Mouse (Mus musculus): ENCODE data around the gene Tmed2. TPM values are rescaled to one million over a fixed set of nuclear protein-coding genes. Genes with fewer than 3 reads are reported as not detected.
"Not testable (repeated sequence)": the region's sequence is repeated elsewhere in the genome, so short reads cannot be mapped to it uniquely, and the experiment has no call there.

Gene Tmed2
- polyA plus RNA-seq, 1 experiment, result 159 TPM

GRCm38 (mm10) chr5:124575467-124575866, 35.0 kb downstream of the Tmed2 start:
- no peak for DNase-seq (ENCODE audit: low read depth)

- DNase-seq (ENCODE audit: low read depth), result peak; percentile 41
These were observed 38.3 kb downstream of the Tmed2 start, which contains the start of the genes Eif2b1 and Gtf2h3 for GRCm38 (mm10) chr5:124578633-124579317. Gene Eif2b1 (minus strand): TSS chr5:124579131. Gene Gtf2h3 (plus strand): TSS chr5:124579140.

GRCm38 (mm10) chr5:124582515-124582914, 42.0 kb downstream of the Tmed2 start:
- no peak for DNase-seq (ENCODE audit: low read depth)

GRCm38 (mm10) chr5:124592768-124593167, 52.3 kb downstream of the Tmed2 start:
- no peak for DNase-seq (ENCODE audit: low read depth)

- DNase-seq (ENCODE audit: low read depth), result peak; percentile 65
These were observed 58.0 kb downstream of the Tmed2 start for GRCm38 (mm10) chr5:124598224-124599174.

- DNase-seq (ENCODE audit: low read depth), result not testable (repeated sequence)
These were observed 59.2 kb downstream of the Tmed2 start for GRCm38 (mm10) chr5:124599726-124600125.

Other genes starting within 250 kb of the Tmed2 start
- gene Mphosph9, start 212.7 kb upstream of the Tmed2 start, polyA plus RNA-seq (2012; rRNA removed), result 3.2 and 3.6 TPM in 2 replicates
- 8.0 and 8.5 TPM in 2 replicates for gene 2810006K23Rik, start 212.6 kb upstream of the Tmed2 start, polyA plus RNA-seq (2012; rRNA removed)
- 136 and 147 TPM in 2 replicates for gene Cdk2ap1, start 177.6 kb upstream of the Tmed2 start, polyA plus RNA-seq (2012; rRNA removed)
- gene Sbno1, start 114.7 kb upstream of the Tmed2 start, polyA plus RNA-seq (2012; rRNA removed), result 16.1 and 24.1 TPM in 2 replicates
- gene Kmt5a, start 100.8 kb upstream of the Tmed2 start, polyA plus RNA-seq (2012; rRNA removed), result 55.4 and 72.8 TPM in 2 replicates
- gene Rilpl2, start 62.3 kb upstream of the Tmed2 start, polyA plus RNA-seq (2012; rRNA removed), result 20.5 and 21.6 TPM in 2 replicates
- 4.5 and 5.1 TPM in 2 replicates for gene Snrnp35, start 57.6 kb upstream of the Tmed2 start, polyA plus RNA-seq (2012; rRNA removed)
- 19.3 and 28.8 TPM in 2 replicates for gene Rilpl1, start 9.3 kb upstream of the Tmed2 start, polyA plus RNA-seq (2012; rRNA removed)
- 10.5 and 10.8 TPM in 2 replicates for gene Ddx55, start 12.2 kb downstream of the Tmed2 start, polyA plus RNA-seq (2012; rRNA removed)
- gene Eif2b1, start 38.4 kb downstream of the Tmed2 start, polyA plus RNA-seq (2012; rRNA removed), result 23.7 and 29.9 TPM in 2 replicates
- 43.2 and 47.4 TPM in 2 replicates for gene Gtf2h3, start 38.4 kb downstream of the Tmed2 start, polyA plus RNA-seq (2012; rRNA removed)
- gene Atp6v0a2, start 87.9 kb downstream of the Tmed2 start, polyA plus RNA-seq (2012; rRNA removed), result 32.4 and 37.6 TPM in 2 replicates
- 0.62 and 1.1 TPM in 2 replicates for gene Dnah10, start 184.4 kb downstream of the Tmed2 start, polyA plus RNA-seq (2012; rRNA removed)